Mouse (Mus musculus) gastrocnemius, postnatal 36 days (tissue): ENCODE data around the gene Clpsl2. TPM values are rescaled to one million over a fixed set of nuclear protein-coding genes. Genes with fewer than 3 reads are reported as not detected.

Experiments used
- microRNA-seq, 2 experiments: library from miRNA; unstranded; fragments of <30 nt; microRNA quantifications; one replicate each; pipeline ENCODE4 v1.2.0; 2021
- total RNA-seq, 2 experiments: library from RNA; stranded (reverse); gene quantifications; 2 replicates each; pipeline ENCODE4 v1.2.3; 2021

Gene Clpsl2
- total RNA-seq, 2 experiments from 2014 or later: not detected

Small RNA genes within 50 kb of the gene (microRNA-seq; reads per million reads assigned to microRNA genes)
- 0 reads per million in 2 experiments for gene Gm25195
- 0 reads per million in 2 experiments for gene Mir6969

Other genes with a start within 250 kb of the Clpsl2 start
- gene Fance, start 235.9 kb upstream of the Clpsl2 start, total RNA-seq: 10 to 100 TPM in 1 of 2 experiments, 1 to 10 TPM in 1; 7.0 to 10.3 TPM
- 100 to 1,000 TPM; 327 to 414 TPM for gene Rpl10a, start 220.9 kb upstream of the Clpsl2 start, total RNA-seq
- 1 to 10 TPM; 5.7 to 8.1 TPM for gene Tead3, start 198.6 kb upstream of the Clpsl2 start, total RNA-seq
- not detected for gene Tulp1, start 184.2 kb upstream of the Clpsl2 start, total RNA-seq
- 100 to 1,000 TPM; 107 to 115 TPM for gene Fkbp5, start 31.9 kb upstream of the Clpsl2 start, total RNA-seq
- not detected for gene Armc12, start 18.6 kb upstream of the Clpsl2 start, total RNA-seq
- gene Clps, start 11.4 kb downstream of the Clpsl2 start, total RNA-seq: not detected
- gene Lhfpl5, start 26.2 kb downstream of the Clpsl2 start, total RNA-seq: not detected
- gene Srpk1, start 73.3 kb downstream of the Clpsl2 start, total RNA-seq: 10 to 100 TPM; 24.7 to 26.6 TPM
- under 1 TPM; 0.27 to 0.33 TPM for gene Slc26a8, start 140.8 kb downstream of the Clpsl2 start, total RNA-seq
- gene Mapk14, start 141.9 kb downstream of the Clpsl2 start, total RNA-seq: 10 to 100 TPM; 83.0 to 98.3 TPM
- gene AC170998.1, start 176.7 kb downstream of the Clpsl2 start, total RNA-seq: 1 to 10 TPM in 1 of 2 experiments, under 1 TPM in 1; 0.74 to 1.1 TPM
- not detected for gene Mapk13, start 219.9 kb downstream of the Clpsl2 start, total RNA-seq